Mouse (Mus musculus): ENCODE measurements around the gene Gm49340. TPM values are rescaled to one million over a fixed set of nuclear protein-coding genes. Genes with fewer than 3 reads are reported as not detected.
"Not testable (repeated sequence)": the region's sequence is repeated elsewhere in the genome, so short reads cannot be mapped to it uniquely, and the experiment has no call there.

The Gm49340 gene
- polyA plus RNA-seq, 1 experiment from 2014 or later: not detected

GRCm38 (mm10) chr11:73318581-73318980 lies 11.0 kb upstream of the Gm49340 start:
- 86% methylated on average over 2 of the region's 2 CpGs for WGBS
- ATAC-seq; H3K36me3 ChIP-seq (ENCODE audit: control insufficient read depth, insufficient read depth, low read length): not testable (repeated sequence)

GRCm38 (mm10) chr11:73321064-73321463 lies 8.5 kb upstream of the Gm49340 start:
- not testable (repeated sequence) for DNase-seq (ENCODE audit: low spot score); H3K4me2 ChIP-seq (ENCODE audit: low read length); ATAC-seq; H3K27me3 ChIP-seq (replicated peaks; ENCODE audit: control insufficient read depth, insufficient read depth, low read length); H3K9me3 ChIP-seq (replicated peaks; ENCODE audit: control insufficient read depth, low read length); H3K36me3 ChIP-seq (ENCODE audit: control insufficient read depth, insufficient read depth, low read length); H3K9ac ChIP-seq (ENCODE audit: low read length); H3K4me3 ChIP-seq (ENCODE audit: low read depth, low read length); H3K27ac ChIP-seq (ENCODE audit: low read depth, low read length); H3K4me1 ChIP-seq (ENCODE audit: control insufficient read depth, insufficient read depth, low read length)
- WGBS: 97% methylated on average over 13 of the region's 13 CpGs

More at GRCm38 (mm10) chr11:73318581-73318980, 11.0 kb upstream of the Gm49340 start:
- H3K27me3 ChIP-seq (replicated peaks; ENCODE audit: control insufficient read depth, insufficient read depth, low read length); H3K4me3 ChIP-seq (ENCODE audit: low read depth, low read length); H3K4me1 ChIP-seq (ENCODE audit: control insufficient read depth, insufficient read depth, low read length); H3K27ac ChIP-seq (ENCODE audit: low read depth, low read length); H3K4me2 ChIP-seq (ENCODE audit: low read length); H3K9ac ChIP-seq (ENCODE audit: low read length); H3K9me3 ChIP-seq (replicated peaks; ENCODE audit: control insufficient read depth, low read length); DNase-seq (ENCODE audit: low spot score): not testable (repeated sequence)

- ATAC-seq (no peak), DNase-seq (ENCODE audit: low spot score) (no peak)
- Histone ChIP-seq H3K4me2 (ENCODE audit: low read length) (no peak overlapping the region), H3K9ac (ENCODE audit: low read length) (no peak overlapping the region), H3K27me3 (replicated peaks; ENCODE audit: control insufficient read depth, insufficient read depth, low read length) (no peaks in the 10 kb centered on the region), H3K9me3 (replicated peaks; ENCODE audit: control insufficient read depth, low read length) (no peaks in the 10 kb centered on the region), H3K27ac (ENCODE audit: low read depth, low read length) (no peak overlapping the region), H3K4me1 (ENCODE audit: control insufficient read depth, insufficient read depth, low read length) (no peaks in the 10 kb centered on the region), H3K36me3 (ENCODE audit: control insufficient read depth, insufficient read depth, low read length) (no peaks in the 10 kb centered on the region), H3K4me3 (ENCODE audit: low read depth, low read length) (no peak overlapping the region)
- WGBS: 70% methylated on average over 9 of the region's 9 CpGs
Measured at GRCm38 (mm10) chr11:73323906-73324830, 5.4 kb upstream of the Gm49340 start.

GRCm38 (mm10) chr11:73326485-73326886 lies 3.1 kb upstream of the Gm49340 start:
- H3K4me3 ChIP-seq (ENCODE audit: low read depth, low read length): no peak overlapping the region
- no peaks in the 10 kb centered on the region for H3K4me1 ChIP-seq (ENCODE audit: control insufficient read depth, insufficient read depth, low read length)
- no peak overlapping the region for H3K27ac ChIP-seq (ENCODE audit: low read depth, low read length)
- H3K4me2 ChIP-seq (ENCODE audit: low read length): no peak overlapping the region
- no peaks in the 10 kb centered on the region for H3K36me3 ChIP-seq (ENCODE audit: control insufficient read depth, insufficient read depth, low read length)
- H3K9ac ChIP-seq (ENCODE audit: low read length): no peak overlapping the region
- no peak for DNase-seq (ENCODE audit: low spot score)
- no peaks in the 10 kb centered on the region for H3K9me3 ChIP-seq (replicated peaks; ENCODE audit: control insufficient read depth, low read length)
- 79% methylated on average over 12 of the region's 12 CpGs for WGBS
- H3K27me3 ChIP-seq (replicated peaks; ENCODE audit: control insufficient read depth, insufficient read depth, low read length): no peaks in the 10 kb centered on the region
- ATAC-seq: no peak

- H3K4me3 ChIP-seq (ENCODE audit: low read depth, low read length): no peak overlapping the region
- no peaks in the 10 kb centered on the region for H3K36me3 ChIP-seq (ENCODE audit: control insufficient read depth, insufficient read depth, low read length)
- H3K4me2 ChIP-seq (ENCODE audit: low read length): no peak overlapping the region
- DNase-seq (ENCODE audit: low spot score) (no peak), ATAC-seq (no peak)
- no peaks in the 10 kb centered on the region for H3K9me3 ChIP-seq (replicated peaks; ENCODE audit: control insufficient read depth, low read length)
- no peaks in the 10 kb centered on the region for H3K27me3 ChIP-seq (replicated peaks; ENCODE audit: control insufficient read depth, insufficient read depth, low read length)
- 78% methylated on average over 4 of the region's 4 CpGs for WGBS
- H3K27ac ChIP-seq (ENCODE audit: low read depth, low read length): no peak overlapping the region
- H3K9ac ChIP-seq (ENCODE audit: low read length): no peak overlapping the region
- H3K4me1 ChIP-seq (ENCODE audit: control insufficient read depth, insufficient read depth, low read length): no peaks in the 10 kb centered on the region
Measured at GRCm38 (mm10) chr11:73327361-73327760, 2.2 kb upstream of the Gm49340 start.

GRCm38 (mm10) chr11:73333357-73333756 lies 3.8 kb downstream of the Gm49340 start:
- no peak for ATAC-seq
- DNase-seq (ENCODE audit: low spot score): no peak
- Histone ChIP-seq H3K4me1 (ENCODE audit: control insufficient read depth, insufficient read depth, low read length) (no peaks in the 10 kb centered on the region), H3K36me3 (ENCODE audit: control insufficient read depth, insufficient read depth, low read length) (no peaks in the 10 kb centered on the region), H3K27ac (ENCODE audit: low read depth, low read length) (no peak overlapping the region), H3K4me2 (ENCODE audit: low read length) (no peak overlapping the region), H3K9me3 (replicated peaks; ENCODE audit: control insufficient read depth, low read length) (no peaks in the 10 kb centered on the region), H3K27me3 (replicated peaks; ENCODE audit: control insufficient read depth, insufficient read depth, low read length) (no peaks in the 10 kb centered on the region), H3K9ac (ENCODE audit: low read length) (no peak overlapping the region), H3K4me3 (ENCODE audit: low read depth, low read length) (no peak overlapping the region)
- 71% methylated on average over 2 of the region's 2 CpGs for WGBS

GRCm38 (mm10) chr11:73336919-73337318 lies 7.4 kb downstream of the Gm49340 start:
- DNase-seq (ENCODE audit: low spot score) (no peak), ATAC-seq (no peak)
- Histone ChIP-seq H3K9ac (ENCODE audit: low read length) (no peak overlapping the region), H3K4me3 (ENCODE audit: low read depth, low read length) (no peak overlapping the region), H3K27ac (ENCODE audit: low read depth, low read length) (no peak overlapping the region), H3K27me3 (replicated peaks; ENCODE audit: control insufficient read depth, insufficient read depth, low read length) (no peaks in the 10 kb centered on the region), H3K4me1 (ENCODE audit: control insufficient read depth, insufficient read depth, low read length) (no peaks in the 10 kb centered on the region), H3K4me2 (ENCODE audit: low read length) (no peak overlapping the region), H3K9me3 (replicated peaks; ENCODE audit: control insufficient read depth, low read length) (no peaks in the 10 kb centered on the region), H3K36me3 (ENCODE audit: control insufficient read depth, insufficient read depth, low read length) (no peaks in the 10 kb centered on the region)
- 77% methylated on average over 4 of the region's 4 CpGs for WGBS

- no peak within 1 kb of the TSS for H3K27ac ChIP-seq (ENCODE audit: low read depth, low read length)
- H3K4me2 ChIP-seq (ENCODE audit: low read length): no peak within 1 kb of the TSS
- H3K4me1 ChIP-seq (ENCODE audit: control insufficient read depth, insufficient read depth, low read length): no peaks in the 10 kb centered on the region
- WGBS: 41% methylated on average over 3 of the region's 3 CpGs
- ATAC-seq (no peak), DNase-seq (ENCODE audit: low spot score) (no peak)
- no peak within 1 kb of the TSS for H3K4me3 ChIP-seq (ENCODE audit: low read depth, low read length)
- H3K9me3 ChIP-seq (replicated peaks; ENCODE audit: control insufficient read depth, low read length): no peaks in the 10 kb centered on the region
- H3K9ac ChIP-seq (ENCODE audit: low read length): no peak within 1 kb of the TSS
- no peaks in the 10 kb centered on the region for H3K36me3 ChIP-seq (ENCODE audit: control insufficient read depth, insufficient read depth, low read length)
- H3K27me3 ChIP-seq (replicated peaks; ENCODE audit: control insufficient read depth, insufficient read depth, low read length): no peaks in the 10 kb centered on the region
Measured at GRCm38 (mm10) chr11:73350483-73350882, 20.9 kb downstream of the Gm49340 start, which contains the start of gene Olfr20. Olfr20 (plus strand) TSS chr11:73350783.

- DNase-seq (ENCODE audit: low spot score) (no peak), ATAC-seq (no peak)
- WGBS: 89% methylated on average over 2 of the region's 2 CpGs
Measured at GRCm38 (mm10) chr11:73370946-73371345, 41.4 kb downstream of the Gm49340 start, which contains the start of gene Olfr376. Olfr376 (plus strand) TSS chr11:73371246.

More at GRCm38 (mm10) chr11:73370946-73371345, 41.4 kb downstream of the Gm49340 start, which contains the start of gene Olfr376:
- no peak within 1 kb of the TSS for H3K4me2 ChIP-seq (ENCODE audit: low read length)
- no peak within 1 kb of the TSS for H3K4me3 ChIP-seq (ENCODE audit: low read depth, low read length)
- no peaks in the 10 kb centered on the region for H3K9me3 ChIP-seq (replicated peaks; ENCODE audit: control insufficient read depth, low read length)
- no peak within 1 kb of the TSS for H3K9ac ChIP-seq (ENCODE audit: low read length)
- H3K27ac ChIP-seq (ENCODE audit: low read depth, low read length): no peak within 1 kb of the TSS
- H3K27me3 ChIP-seq (replicated peaks; ENCODE audit: control insufficient read depth, insufficient read depth, low read length): no peaks in the 10 kb centered on the region
- H3K36me3 ChIP-seq (ENCODE audit: control insufficient read depth, insufficient read depth, low read length): no peaks in the 10 kb centered on the region
- no peaks in the 10 kb centered on the region for H3K4me1 ChIP-seq (ENCODE audit: control insufficient read depth, insufficient read depth, low read length)

Measured in forebrain, embryonic 14.5 days (tissue).